Mouse (Mus musculus) limb, embryonic 10.5 days (tissue): ENCODE measurements around the gene Rsph1. TPM values are rescaled to one million over a fixed set of nuclear protein-coding genes. Genes with fewer than 3 reads are reported as not detected.
"Not testable (repeated sequence)": the region's sequence is repeated elsewhere in the genome, so short reads cannot be mapped to it uniquely, and the experiment has no call there.

Source experiments
- DNase-seq: peaks from one replicate; pipeline ENCODE4 v3.0.0-alpha.2; 2017; ENCODE audit warnings: low spot score
- H3K27ac ChIP-seq: fragments of 300-500 bp; sonication (generic); 2 replicates; pipeline ENCODE4 v1.5.1; 2016; ENCODE audit warnings: mild to moderate bottlenecking
- H3K27me3 ChIP-seq: fragments of 300-500 bp; sonication (generic); 2 replicates; pipeline ENCODE4 v1.6.1; 2016; ENCODE audit warnings: low read depth, mild to moderate bottlenecking; ENCODE audit not compliant: poor library complexity, severe bottlenecking
- H3K36me3 ChIP-seq: fragments of 300-500 bp; sonication (generic); 2 replicates; pipeline ENCODE4 v1.6.1; 2016; ENCODE audit warnings: mild to moderate bottlenecking, moderate library complexity
- H3K4me1 ChIP-seq: fragments of 300-500 bp; sonication (generic); 2 replicates; pipeline ENCODE4 v1.6.1; 2016
- H3K4me3 ChIP-seq: fragments of 300-500 bp; sonication (generic); 2 replicates; pipeline ENCODE4 v1.5.1; 2016; ENCODE audit warnings: mild to moderate bottlenecking, moderate library complexity
- H3K9me3 ChIP-seq: fragments of 300-500 bp; sonication (generic); replicated peaks from 2 replicates; pipeline ENCODE4 v1.6.1; 2016; ENCODE audit warnings: mild to moderate bottlenecking
- WGBS: fragments of 180-500 bp; shearing (Covaris S2); methylation state at CpG from one replicate; pipeline ENCODE4 v1.1.7; 2016; 5-methylcytosine and 5-hydroxymethylcytosine counted together
- polyA plus RNA-seq: library from polyadenylated mRNA; unstranded; fragments of >200 nt; fragmentation: Nextera tagmentation; extraction: Ambion mirVana; gene quantifications from 2 replicates; pipeline ENCODE4 v1.2.1, GENCODE M21; 2016

The Rsph1 gene
- polyA plus RNA-seq, 1 experiment from 2014 or later = 0.90 TPM

GRCm38 (mm10) chr17:31281830-31282686 lies 4.9 kb upstream of the Rsph1 start:
- Histone ChIP-seq H3K36me3 (no peaks in the 10 kb centered on the region), H3K27ac (no peak overlapping the region), H3K9me3 (no peaks in the 10 kb centered on the region), H3K4me3 (no peak overlapping the region), H3K4me1 (peaks cover 13% of the 10 kb centered on the region), H3K27me3 (no peaks in the 10 kb centered on the region)
- DNase-seq = no peak
- WGBS = 53% methylated on average over 19 of the region's 19 CpGs

GRCm38 (mm10) chr17:31280269-31280668 lies 3.1 kb upstream of the Rsph1 start:
- peaks cover 9% of the 10 kb centered on the region; the same call in 1 of the 2 replicates for H3K27me3 ChIP-seq
- no peak for DNase-seq
- peaks cover 21% of the 10 kb centered on the region for H3K4me1 ChIP-seq
- H3K27ac ChIP-seq = no peak overlapping the region
- H3K36me3 ChIP-seq = no peaks in the 10 kb centered on the region
- 80% methylated on average over 6 of the region's 6 CpGs for WGBS
- no peaks in the 10 kb centered on the region for H3K9me3 ChIP-seq
- no peak overlapping the region for H3K4me3 ChIP-seq

GRCm38 (mm10) chr17:31279541-31279940 lies 2.4 kb upstream of the Rsph1 start:
- no peak for DNase-seq
- H3K27ac ChIP-seq = no peak overlapping the region
- H3K4me1 ChIP-seq = peaks cover 21% of the 10 kb centered on the region
- no peaks in the 10 kb centered on the region for H3K9me3 ChIP-seq
- no peak overlapping the region for H3K4me3 ChIP-seq
- H3K36me3 ChIP-seq = no peaks in the 10 kb centered on the region
- WGBS = 76% methylated on average over 9 of the region's 9 CpGs
- peaks cover 9% of the 10 kb centered on the region; the same call in 1 of the 2 replicates for H3K27me3 ChIP-seq

- DNase-seq = no peak
- peaks cover 21% of the 10 kb centered on the region for H3K4me1 ChIP-seq
- 83% methylated on average over 4 of the region's 4 CpGs for WGBS
- H3K4me3 ChIP-seq = no peak overlapping the region
- no peaks in the 10 kb centered on the region for H3K9me3 ChIP-seq
- H3K27me3 ChIP-seq = peaks cover 9% of the 10 kb centered on the region; the same call in 1 of the 2 replicates
- no peak overlapping the region for H3K27ac ChIP-seq
- no peaks in the 10 kb centered on the region for H3K36me3 ChIP-seq
These were observed 748 bp upstream of the Rsph1 start for GRCm38 (mm10) chr17:31277931-31278330.

GRCm38 (mm10) chr17:31276207-31276921 lies 819 bp downstream of the Rsph1 start:
- DNase-seq = no peak
- WGBS = 23% methylated on average over 9 of the region's 9 CpGs
- Histone ChIP-seq H3K27ac (no peak overlapping the region; the same call in 1 of the 2 replicates), H3K27me3 (peaks cover 9% of the 10 kb centered on the region; the same call in 1 of the 2 replicates), H3K4me1 (peaks cover 16% of the 10 kb centered on the region), H3K36me3 (no peaks in the 10 kb centered on the region), H3K9me3 (no peaks in the 10 kb centered on the region), H3K4me3 (peak overlapping the region; percentile 55)

GRCm38 (mm10) chr17:31275181-31275580 lies 2.0 kb downstream of the Rsph1 start:
- 80% methylated on average over 6 of the region's 6 CpGs for WGBS
- Histone ChIP-seq H3K27ac (no peak overlapping the region), H3K27me3 (peaks cover 9% of the 10 kb centered on the region; the same call in 1 of the 2 replicates), H3K4me1 (peaks cover 16% of the 10 kb centered on the region), H3K4me3 (no peak overlapping the region), H3K9me3 (no peaks in the 10 kb centered on the region), H3K36me3 (no peaks in the 10 kb centered on the region)
- DNase-seq = no peak

- H3K27ac ChIP-seq = no peak overlapping the region
- WGBS = 92% methylated on average over 8 of the region's 8 CpGs
- H3K27me3 ChIP-seq = peaks cover 9% of the 10 kb centered on the region; the same call in 1 of the 2 replicates
These were observed 3.6 kb downstream of the Rsph1 start for GRCm38 (mm10) chr17:31273631-31274030.

GRCm38 (mm10) chr17:31272416-31273165 lies 4.6 kb downstream of the Rsph1 start:
- no peak overlapping the region for H3K27ac ChIP-seq
- no peaks in the 10 kb centered on the region for H3K9me3 ChIP-seq
- WGBS = 84% methylated on average over 9 of the region's 9 CpGs
- no peaks in the 10 kb centered on the region for H3K36me3 ChIP-seq
- peaks cover 9% of the 10 kb centered on the region; the same call in 1 of the 2 replicates for H3K27me3 ChIP-seq
- peaks cover 14% of the 10 kb centered on the region for H3K4me1 ChIP-seq
- no peak overlapping the region for H3K4me3 ChIP-seq
- no peak for DNase-seq

More at GRCm38 (mm10) chr17:31273631-31274030, 3.6 kb downstream of the Rsph1 start:
- Histone ChIP-seq H3K36me3 (no peaks in the 10 kb centered on the region), H3K9me3 (no peaks in the 10 kb centered on the region), H3K4me3 (no peak overlapping the region), H3K4me1 (peaks cover 15% of the 10 kb centered on the region)
- no peak for DNase-seq

GRCm38 (mm10) chr17:31271136-31271851 lies 5.9 kb downstream of the Rsph1 start:
- Histone ChIP-seq H3K4me1 (peaks cover under 1% of the 10 kb centered on the region; the same call in 1 of the 2 replicates), H3K27ac (no peak overlapping the region), H3K4me3 (no peak overlapping the region), H3K36me3 (no peaks in the 10 kb centered on the region), H3K9me3 (no peaks in the 10 kb centered on the region), H3K27me3 (peaks cover 5% of the 10 kb centered on the region; the same call in 1 of the 2 replicates)
- 80% methylated on average over 3 of the region's 7 CpGs for WGBS
- no peak for DNase-seq

GRCm38 (mm10) chr17:31270736-31271135 lies 6.4 kb downstream of the Rsph1 start:
- not testable (repeated sequence) for H3K4me1 ChIP-seq, H3K36me3 ChIP-seq, H3K4me3 ChIP-seq, DNase-seq, H3K27me3 ChIP-seq, H3K27ac ChIP-seq, H3K9me3 ChIP-seq
- 90% methylated on average over 8 of the region's 8 CpGs for WGBS

GRCm38 (mm10) chr17:31270246-31270645 lies 6.9 kb downstream of the Rsph1 start:
- WGBS = 92% methylated on average over 4 of the region's 4 CpGs
- Histone ChIP-seq H3K36me3 (no peaks in the 10 kb centered on the region), H3K27ac (no peak overlapping the region), H3K4me3 (no peak overlapping the region), H3K9me3 (no peaks in the 10 kb centered on the region), H3K4me1 (peaks cover 7% of the 10 kb centered on the region), H3K27me3 (no peaks in the 10 kb centered on the region)
- no peak for DNase-seq

GRCm38 (mm10) chr17:31269761-31270160 lies 7.4 kb downstream of the Rsph1 start:
- Histone ChIP-seq H3K27me3 (no peaks in the 10 kb centered on the region), H3K36me3 (no peaks in the 10 kb centered on the region), H3K27ac (no peak overlapping the region), H3K4me1 (peaks cover 12% of the 10 kb centered on the region), H3K9me3 (no peaks in the 10 kb centered on the region), H3K4me3 (no peak overlapping the region)
- DNase-seq = no peak
- WGBS = 76% methylated on average over 2 of the region's 2 CpGs
